Mouse (Mus musculus): Measurements from ENCODE around the gene Hacd3. TPM values are rescaled to one million over a fixed set of nuclear protein-coding genes. Genes with fewer than 3 reads are reported as not detected.
A peak's percentile ranks its signal among the peaks of the same experiment; 100 is the strongest.

The Hacd3 gene
- polyA plus RNA-seq, 1 experiment from 2014 or later: 194 TPM

GRCm38 (mm10) chr9:64980548-64980947 lies 40.9 kb downstream of the Hacd3 start:
- no peak overlapping the region for H3K27ac ChIP-seq (replicated peaks)
- no peak overlapping the region for H3K4me2 ChIP-seq (replicated peaks)
- H3K4me3 ChIP-seq: no peak overlapping the region
- H3K9me3 ChIP-seq: no peaks in the 10 kb centered on the region
- H3K9ac ChIP-seq (replicated peaks): no peak overlapping the region
- H3K27me3 ChIP-seq: no peaks in the 10 kb centered on the region
- WGBS: 80% methylated on average over 3 of the region's 3 CpGs
- no peak for ATAC-seq (replicated peaks)
- H3K4me1 ChIP-seq: no peaks in the 10 kb centered on the region
- peaks cover 92% of the 10 kb centered on the region for H3K36me3 ChIP-seq

GRCm38 (mm10) chr9:64960978-64961320 lies 60.5 kb downstream of the Hacd3 start:
- H3K4me2 ChIP-seq (replicated peaks): peak overlapping the region; percentile 55
- peaks cover 27% of the 10 kb centered on the region for H3K36me3 ChIP-seq
- no peaks in the 10 kb centered on the region for H3K27me3 ChIP-seq
- ATAC-seq (replicated peaks): peak; percentile 80; the same call in 1 of the 2 replicates
- H3K27ac ChIP-seq (replicated peaks): peak overlapping the region; percentile 83
- peak overlapping the region; percentile 84 for H3K9ac ChIP-seq (replicated peaks)
- peaks cover 15% of the 10 kb centered on the region for H3K4me1 ChIP-seq
- no peaks in the 10 kb centered on the region for H3K9me3 ChIP-seq
- WGBS: 0% methylated on average over 17 of the region's 17 CpGs
- H3K4me3 ChIP-seq: peak overlapping the region; percentile 79

- H3K36me3 ChIP-seq: peaks cover 21% of the 10 kb centered on the region
- peak within 1 kb of the TSS; percentile 83 for H3K27ac ChIP-seq (replicated peaks)
- peak within 1 kb of the TSS; percentile 79 for H3K4me3 ChIP-seq
- H3K4me2 ChIP-seq (replicated peaks): peak within 1 kb of the TSS; percentile 55
- H3K9ac ChIP-seq (replicated peaks): peak within 1 kb of the TSS; percentile 84
- ATAC-seq (replicated peaks): peak; percentile 98
- WGBS: 4% methylated on average over 29 of the region's 29 CpGs
- no peaks in the 10 kb centered on the region for H3K9me3 ChIP-seq
- H3K27me3 ChIP-seq: no peaks in the 10 kb centered on the region
- H3K4me1 ChIP-seq: peaks cover 15% of the 10 kb centered on the region
Observed at GRCm38 (mm10) chr9:64960117-64960977, 61.1 kb downstream of the Hacd3 start, which contains the start of gene Ints14. TSS of gene Ints14 (plus strand) at chr9:64960905.

GRCm38 (mm10) chr9:64957276-64957675 lies 64.2 kb downstream of the Hacd3 start:
- Histone ChIP-seq H3K9me3 (no peaks in the 10 kb centered on the region), H3K4me2 (replicated peaks) (no peak overlapping the region), H3K27me3 (no peaks in the 10 kb centered on the region), H3K4me1 (peaks cover 15% of the 10 kb centered on the region), H3K27ac (replicated peaks) (no peak overlapping the region), H3K9ac (replicated peaks) (no peak overlapping the region), H3K36me3 (no peaks in the 10 kb centered on the region), H3K4me3 (no peak overlapping the region)
- 91% methylated on average over 3 of the region's 3 CpGs for WGBS
- no peak for ATAC-seq (replicated peaks)

- Histone ChIP-seq H3K4me1 (peaks cover 8% of the 10 kb centered on the region), H3K4me2 (replicated peaks) (no peak overlapping the region; the same call in 1 of the 2 replicates), H3K9ac (replicated peaks) (no peak overlapping the region), H3K27ac (replicated peaks) (no peak overlapping the region), H3K27me3 (peaks cover under 1% of the 10 kb centered on the region; the same call in 1 of the 2 replicates), H3K36me3 (no peaks in the 10 kb centered on the region), H3K9me3 (no peaks in the 10 kb centered on the region), H3K4me3 (no peak overlapping the region)
- ATAC-seq (replicated peaks): no peak
- WGBS: 17% methylated on average over 12 of the region's 12 CpGs
Observed at GRCm38 (mm10) chr9:64956337-64956736, 65.2 kb downstream of the Hacd3 start.

- no peak overlapping the region for H3K27ac ChIP-seq (replicated peaks)
- peaks cover 4% of the 10 kb centered on the region; the same call in 1 of the 2 replicates for H3K27me3 ChIP-seq
- no peak overlapping the region for H3K4me3 ChIP-seq
- H3K36me3 ChIP-seq: no peaks in the 10 kb centered on the region
- no peak overlapping the region for H3K4me2 ChIP-seq (replicated peaks)
- no peak for ATAC-seq (replicated peaks)
- no peak overlapping the region for H3K9ac ChIP-seq (replicated peaks)
- no peaks in the 10 kb centered on the region for H3K9me3 ChIP-seq
- H3K4me1 ChIP-seq: no peaks in the 10 kb centered on the region
- WGBS: 85% methylated on average over 7 of the region's 7 CpGs
Observed at GRCm38 (mm10) chr9:64953190-64953589, 68.3 kb downstream of the Hacd3 start.

GRCm38 (mm10) chr9:64952055-64952454 lies 69.4 kb downstream of the Hacd3 start:
- 11% methylated on average over 5 of the region's 5 CpGs for WGBS
- no peak overlapping the region for H3K27ac ChIP-seq (replicated peaks)
- H3K9ac ChIP-seq (replicated peaks): no peak overlapping the region
- no peaks in the 10 kb centered on the region for H3K36me3 ChIP-seq
- no peak overlapping the region for H3K4me3 ChIP-seq
- no peaks in the 10 kb centered on the region for H3K4me1 ChIP-seq
- no peaks in the 10 kb centered on the region for H3K9me3 ChIP-seq
- ATAC-seq (replicated peaks): no peak
- peaks cover 4% of the 10 kb centered on the region; the same call in 1 of the 2 replicates for H3K27me3 ChIP-seq
- no peak overlapping the region for H3K4me2 ChIP-seq (replicated peaks)

GRCm38 (mm10) chr9:64951161-64951657 lies 70.3 kb downstream of the Hacd3 start, which contains the start of gene Slc24a1:
TSS of gene Slc24a1 (minus strand) at chr9:64951607.
- H3K27me3 ChIP-seq: peaks cover 4% of the 10 kb centered on the region; the same call in 1 of the 2 replicates
- no peaks in the 10 kb centered on the region for H3K4me1 ChIP-seq
- H3K36me3 ChIP-seq: no peaks in the 10 kb centered on the region
- H3K27ac ChIP-seq (replicated peaks): no peak within 1 kb of the TSS
- no peaks in the 10 kb centered on the region for H3K9me3 ChIP-seq
- no peak for ATAC-seq (replicated peaks)
- H3K4me3 ChIP-seq: no peak within 1 kb of the TSS
- no peak within 1 kb of the TSS for H3K4me2 ChIP-seq (replicated peaks)
- 42% methylated on average over 11 of the region's 11 CpGs for WGBS
- H3K9ac ChIP-seq (replicated peaks): no peak within 1 kb of the TSS

GRCm38 (mm10) chr9:64947483-64948095 lies 73.9 kb downstream of the Hacd3 start:
- H3K9me3 ChIP-seq: no peaks in the 10 kb centered on the region

GRCm38 (mm10) chr9:64943997-64944396 lies 77.5 kb downstream of the Hacd3 start:
- Histone ChIP-seq H3K4me1 (no peaks in the 10 kb centered on the region), H3K4me2 (replicated peaks) (no peak overlapping the region), H3K27me3 (no peaks in the 10 kb centered on the region), H3K4me3 (no peak overlapping the region), H3K9me3 (no peaks in the 10 kb centered on the region), H3K9ac (replicated peaks) (no peak overlapping the region), H3K27ac (replicated peaks) (no peak overlapping the region), H3K36me3 (no peaks in the 10 kb centered on the region)
- WGBS: 29% methylated on average over 11 of the region's 11 CpGs
- no peak for ATAC-seq (replicated peaks)

More at GRCm38 (mm10) chr9:64947483-64948095, 73.9 kb downstream of the Hacd3 start:
- H3K27me3 ChIP-seq: peaks cover 4% of the 10 kb centered on the region; the same call in 1 of the 2 replicates
- H3K9ac ChIP-seq (replicated peaks): no peak overlapping the region
- no peak for ATAC-seq (replicated peaks)
- 88% methylated on average over 9 of the region's 9 CpGs for WGBS
- no peaks in the 10 kb centered on the region for H3K36me3 ChIP-seq
- H3K27ac ChIP-seq (replicated peaks): no peak overlapping the region
- H3K4me3 ChIP-seq: no peak overlapping the region
- H3K4me2 ChIP-seq (replicated peaks): no peak overlapping the region
- H3K4me1 ChIP-seq: no peaks in the 10 kb centered on the region

GRCm38 (mm10) chr9:64941650-64942049 lies 79.8 kb downstream of the Hacd3 start:
- Histone ChIP-seq H3K9ac (replicated peaks) (no peak overlapping the region), H3K4me2 (replicated peaks) (no peak overlapping the region), H3K36me3 (no peaks in the 10 kb centered on the region), H3K9me3 (no peaks in the 10 kb centered on the region), H3K4me3 (no peak overlapping the region), H3K27ac (replicated peaks) (no peak overlapping the region), H3K27me3 (no peaks in the 10 kb centered on the region), H3K4me1 (no peaks in the 10 kb centered on the region)
- 84% methylated on average over 4 of the region's 4 CpGs for WGBS
- no peak for ATAC-seq (replicated peaks)

GRCm38 (mm10) chr9:64940731-64941346 lies 80.7 kb downstream of the Hacd3 start:
- Histone ChIP-seq H3K4me1 (no peaks in the 10 kb centered on the region), H3K9ac (replicated peaks) (no peak overlapping the region), H3K27ac (replicated peaks) (no peak overlapping the region), H3K27me3 (no peaks in the 10 kb centered on the region), H3K9me3 (no peaks in the 10 kb centered on the region), H3K36me3 (no peaks in the 10 kb centered on the region), H3K4me2 (replicated peaks) (no peak overlapping the region), H3K4me3 (no peak overlapping the region)
- ATAC-seq (replicated peaks): no peak
- WGBS: 82% methylated on average over 11 of the region's 11 CpGs

All from forebrain, embryonic 15.5 days (tissue).